Mouse (Mus musculus) cortical plate, adult 2 months (tissue): ENCODE measurements around the gene Tln1. TPM values are rescaled to one million over a fixed set of nuclear protein-coding genes. Genes with fewer than 3 reads are reported as not detected.
"Not testable (repeated sequence)": the region's sequence is repeated elsewhere in the genome, so short reads cannot be mapped to it uniquely, and the experiment has no call there.

Experiments used
- H3K27ac ChIP-seq: fragments of 200-500 bp; 2 replicates; pipeline ENCODE4 v1.5.1; 2012; ENCODE audit warnings: low read length, control low read depth, inconsistent platforms; ENCODE audit not compliant: insufficient read depth
- H3K4me1 ChIP-seq: fragments of 200-500 bp; 2 replicates; pipeline ENCODE4 v1.6.1; 2011; ENCODE audit warnings: low read length; ENCODE audit not compliant: control insufficient read depth, insufficient read depth
- H3K4me3 ChIP-seq: fragments of 200-500 bp; 2 replicates; pipeline ENCODE4 v1.5.1; 2011; ENCODE audit warnings: mild to moderate bottlenecking, low read length, control low read depth; ENCODE audit not compliant: insufficient read depth
- CTCF ChIP-seq: fragments of 200-500 bp; IDR thresholded peaks from 2 replicates; pipeline ENCODE4 v1.5.1; 2011; ENCODE audit warnings: mild to moderate bottlenecking, control low read depth, low read length; ENCODE audit not compliant: insufficient read depth; ENCODE audit errors: extremely low read depth
- POLR2A ChIP-seq: fragments of 200-500 bp; IDR thresholded peaks from 2 replicates; pipeline ENCODE4 v1.6.1; 2011; ENCODE audit warnings: mild to moderate bottlenecking, low read length, control low read depth; ENCODE audit not compliant: insufficient read depth; ENCODE audit errors: extremely low read depth
- polyA plus RNA-seq: library from polyadenylated mRNA; depleted of rRNA; stranded (reverse); fragments of >200 nt; gene quantifications from 2 replicates; pipeline ENCODE4 v1.2.3, GENCODE M21; 2012; rRNA removed

Tln1 gene
- 44.3 and 46.5 TPM in 2 replicates for polyA plus RNA-seq

- peaks cover 10% of the 10 kb centered on the region for H3K4me1 ChIP-seq
- peak; percentile 90 for TF ChIP-seq POLR2A
- no peak for TF ChIP-seq CTCF
- peak within 1 kb of the TSS; percentile 30 for H3K27ac ChIP-seq
- H3K4me3 ChIP-seq, result peak within 1 kb of the TSS; percentile 71
Measured at GRCm38 (mm10) chr4:43561997-43562768, at the start of gene Tln1, which contains the start of gene Creb3. Gene Tln1 (minus strand): TSS chr4:43562691. Gene Creb3 (plus strand): TSS chr4:43562332.

DNA sequence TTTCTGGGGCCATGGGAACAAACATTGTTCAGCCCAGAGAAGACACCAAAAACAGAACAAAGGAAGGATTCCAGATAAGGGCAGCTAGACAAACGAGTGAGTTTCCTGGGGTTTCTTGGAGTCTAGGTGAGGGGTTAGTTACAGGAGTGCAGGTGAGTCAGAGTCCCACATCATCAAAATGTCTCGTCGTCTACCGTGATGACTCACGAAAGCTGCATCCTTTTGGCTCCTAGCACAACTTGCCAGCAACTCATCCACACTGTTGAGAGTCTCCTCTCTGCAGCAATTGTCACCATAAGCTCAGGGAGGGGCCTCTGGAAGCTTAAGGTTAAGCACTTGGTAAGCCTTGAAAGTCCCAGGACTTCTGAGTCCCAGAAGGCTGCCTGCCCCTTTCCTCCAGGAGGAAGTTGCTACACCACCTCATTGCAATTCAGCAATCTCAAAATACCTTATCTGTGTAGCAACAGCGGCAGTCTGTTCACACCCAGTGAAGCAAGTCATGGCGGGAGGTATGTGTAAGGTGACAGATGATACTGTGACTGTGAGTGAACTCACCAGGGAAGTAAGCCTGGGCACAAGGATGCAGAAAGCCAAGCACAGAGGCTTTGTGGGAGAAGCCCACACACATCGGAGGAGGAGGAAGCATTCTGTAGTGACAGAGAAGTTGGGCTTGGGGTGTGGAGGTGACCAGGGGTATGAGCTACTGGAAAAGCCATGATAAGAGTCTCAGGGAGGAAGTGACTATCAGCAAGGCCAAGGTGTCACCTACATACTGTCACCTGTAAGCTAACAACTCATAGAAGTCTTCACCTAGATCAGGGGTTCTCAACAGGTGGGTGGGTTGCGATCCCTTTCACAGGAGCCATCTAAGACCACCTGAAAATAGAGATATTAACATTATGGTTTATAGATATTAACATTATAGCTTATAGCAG is 42.5 kb upstream of the Tln1 start:
- Histone ChIP-seq H3K27ac (no peak overlapping the region), H3K4me3 (no peak overlapping the region), H3K4me1 (no peaks in the 10 kb centered on the region)
- TF ChIP-seq POLR2A, result no peak

- Histone ChIP-seq H3K4me3 (no peak overlapping the region), H3K27ac (no peak overlapping the region), H3K4me1 (no peaks in the 10 kb centered on the region)
- TF ChIP-seq CTCF (no peak), POLR2A (no peak)
Measured at GRCm38 (mm10) chr4:43604099-43604498, 41.6 kb upstream of the Tln1 start.

DNA sequence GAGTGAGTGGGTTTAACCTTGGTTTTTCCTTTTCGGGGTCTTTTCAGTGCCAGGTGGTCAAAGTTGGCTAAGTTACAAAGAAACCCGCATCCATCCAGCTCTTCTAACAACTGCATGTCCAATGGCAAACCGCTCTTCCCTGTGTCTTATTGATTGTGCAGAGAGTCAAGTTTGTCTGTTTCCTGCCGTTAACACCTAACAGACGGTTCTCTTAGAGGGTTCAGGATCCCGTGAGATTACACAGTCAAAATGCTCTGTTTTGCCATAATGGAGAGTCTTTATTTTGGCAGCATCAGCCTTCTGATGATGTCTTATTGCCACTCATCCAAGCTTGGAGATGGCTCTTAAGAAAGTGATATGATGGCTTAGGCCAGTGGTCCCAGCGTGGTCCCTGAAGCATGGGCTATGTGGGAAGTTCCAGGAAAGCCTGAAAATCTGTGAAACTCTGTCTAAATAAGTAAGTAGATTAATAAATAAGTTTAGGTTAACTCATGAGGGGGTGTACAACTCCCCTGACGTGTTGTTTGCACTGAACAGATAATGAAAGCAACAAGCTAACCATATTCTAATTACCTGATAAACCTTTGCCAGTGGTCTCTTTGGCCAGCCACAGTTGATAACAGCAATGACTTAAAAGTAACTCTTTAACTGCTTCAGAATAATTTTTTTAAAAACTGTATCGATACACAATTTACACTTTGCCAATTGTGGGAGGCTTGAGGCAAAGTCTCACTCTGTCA is 37.9 kb upstream of the Tln1 start:
- Histone ChIP-seq H3K27ac (no peak overlapping the region), H3K4me1 (no peaks in the 10 kb centered on the region), H3K4me3 (no peak overlapping the region)
- no peak for TF ChIP-seq POLR2A
- no peak for TF ChIP-seq CTCF

GRCm38 (mm10) chr4:43598650-43599380 is 36.3 kb upstream of the Tln1 start:
- TF ChIP-seq POLR2A, result no peak
- TF ChIP-seq CTCF, result no peak
- Histone ChIP-seq H3K27ac (no peak overlapping the region), H3K4me1 (no peaks in the 10 kb centered on the region), H3K4me3 (no peak overlapping the region)

- Histone ChIP-seq H3K4me3 (no peak overlapping the region), H3K4me1 (no peaks in the 10 kb centered on the region), H3K27ac (no peak overlapping the region)
- TF ChIP-seq POLR2A, result no peak
Measured at GRCm38 (mm10) chr4:43598200-43598599, 35.7 kb upstream of the Tln1 start.

GRCm38 (mm10) chr4:43596597-43596996 is 34.1 kb upstream of the Tln1 start:
- H3K27ac ChIP-seq, H3K4me1 ChIP-seq, H3K4me3 ChIP-seq: not testable (repeated sequence)

DNA sequence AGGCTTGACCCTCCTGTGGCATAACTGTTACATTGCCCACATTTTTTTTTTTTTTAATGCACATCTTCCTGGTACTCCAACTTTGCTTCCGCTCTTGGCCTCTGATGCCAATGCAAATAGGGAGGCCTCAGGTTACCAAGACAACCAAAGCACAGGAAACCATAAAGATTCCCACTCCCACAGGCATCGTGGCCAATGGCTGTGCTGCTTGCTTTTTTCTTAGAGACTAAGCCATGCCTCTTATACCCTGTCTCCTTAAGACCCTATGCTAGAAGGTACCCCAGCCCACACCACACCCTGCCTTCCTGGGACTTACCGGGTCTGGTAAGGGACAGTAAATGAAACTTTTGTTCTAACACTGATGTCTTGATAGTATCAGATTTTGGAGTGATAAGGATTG is 31.0 kb upstream of the Tln1 start:
- H3K4me1 ChIP-seq, result no peaks in the 10 kb centered on the region
- H3K4me3 ChIP-seq, result no peak overlapping the region
- H3K27ac ChIP-seq, result no peak overlapping the region
- no peak for TF ChIP-seq CTCF
- TF ChIP-seq POLR2A, result no peak

GRCm38 (mm10) chr4:43591961-43592360 is 29.5 kb upstream of the Tln1 start:
- TF ChIP-seq POLR2A (no peak), CTCF (no peak)
- Histone ChIP-seq H3K4me3 (no peak overlapping the region), H3K4me1 (no peaks in the 10 kb centered on the region), H3K27ac (no peak overlapping the region)
